Comparison of ENCODE assay signal across 9 mouse cellular contexts in the genomic region with DNA sequence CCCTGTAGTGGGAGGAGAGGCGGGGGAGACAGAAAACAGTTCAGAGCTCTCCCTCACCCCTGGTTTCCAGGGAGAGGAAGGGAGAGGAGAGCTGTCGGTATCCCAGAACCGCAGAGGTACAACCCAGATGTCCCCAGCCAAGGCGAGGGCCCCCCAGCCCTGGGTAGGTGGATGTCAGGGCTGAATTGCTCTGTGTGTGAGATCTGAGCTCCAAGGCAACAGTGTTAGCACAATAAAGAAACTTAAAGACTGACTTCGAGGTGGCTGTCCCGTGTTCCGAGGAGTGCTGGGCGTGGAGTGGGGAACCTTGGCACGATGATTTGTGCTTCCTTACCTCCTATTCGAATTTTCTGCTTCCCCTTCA. TPM values are rescaled to one million over a fixed set of nuclear protein-coding genes. Genes with fewer than 3 reads are reported as not detected.
DNase-seq lines count a peak whose midpoint lies in the region; ATAC-seq and TF ChIP-seq lines count a peak whose summit lies in the region.
"Had no signal": no experiment of that assay in that cellular context is flagged by ENCODE, and none has a peak within 500 bp of the region (broad histone marks: within the 10 kb centered on the region; RNA-seq: fewer than 3 reads in every experiment).

No protein-coding gene starts in this region.

- peak overlapping the region; percentile 83 for H3K9ac ChIP-seq in heart, adult 2 months (ENCODE audit: low read depth, low read length)
- no peak overlapping the region for H3K9ac ChIP-seq in CH12.LX (ENCODE audit: insufficient read depth, low read depth)

- TF ChIP-seq CTCF in heart, adult 2 months (IDR thresholded peaks at IDR 0.05) = no peak; the same call in 1 of the 2 replicates
- 0 out of 4 replicates have a peak, but pooled peaks of 1 of the 2 experiments have one; percentile 17 for TF ChIP-seq CTCF in CH12.LX (conservative IDR thresholded peaks at IDR 0.05 in 1 of 2, IDR thresholded peaks at IDR 0.05 in 1 of 2; ENCODE audit: low read depth in 2 of 2, low read length in 2 of 2)

- no peak for TF ChIP-seq POLR2A in heart, adult 2 months (IDR thresholded peaks at IDR 0.05; ENCODE audit: insufficient read depth, low read depth, low read length)
- TF ChIP-seq POLR2A in CH12.LX (IDR thresholded peaks at IDR 0.05; ENCODE audit: low read depth, low read length) = no peak

- peak overlapping the region; percentile 85; the same call in 1 of the 2 replicates for H3K4me2 ChIP-seq in CH12.LX (ENCODE audit: insufficient read depth, low read depth, poor library complexity, severe bottlenecking)

- ATAC-seq in activated CD4-positive, CD25-positive, alpha-beta regulatory T cell, adult 4 months = no peak

- intact Hi-C loops in heart, adult 2 months (cut with DNase I) = loop anchor here (1.0 to 5.0 kb wide), 3 partner anchors 35 to 151 kb away; a partner anchor contains a TSS
- intact Hi-C loops in heart, postnatal 14 days (cut with DNase I) = loop anchor here (1.0 to 5.0 kb wide), 2 partner anchors 35 to 49 kb away; no protein-coding TSS in a partner anchor

- no peak for DNase-seq in heart, adult 2 months
- no peak for DNase-seq in heart, postnatal 14 days
- no peak for DNase-seq in CH12.LX (ENCODE audit: extremely low read depth)
- DNase-seq in hindbrain, embryonic 10.5 days (ENCODE audit: low spot score) = no peak
- DNase-seq in ovary, postnatal 10 days (ENCODE audit: low spot score) = no peak
- DNase-seq in spleen, postnatal 36 days (ENCODE audit: low spot score in 2 of 2) = no peak

- dilution Hi-C loops in CH12.LX (cut with MboI; ENCODE audit: extremely low pct_ligation_motif_present, extremely low pct_unique_long_range_greater_than_20kb, low sequenced_read_pairs) = no loop called here

- peak overlapping the region; percentile 87 for H3K4me3 ChIP-seq in heart, adult 2 months
- peak overlapping the region in 1 of 3 experiments; percentile 48 for H3K4me3 ChIP-seq in CH12.LX (replicated peaks in 1 of 3; ENCODE audit: low read depth in 2 of 3, low read length in 2 of 3, poor library complexity in 1 of 3)
- peak overlapping the region; percentile 78 for H3K4me3 ChIP-seq in hindbrain, embryonic 10.5 days
- peak overlapping the region; percentile 7; the same call in 1 of the 2 replicates for H3K4me3 ChIP-seq in macrophage (ENCODE audit: inconsistent target)

- TF ChIP-seq EP300 in heart, adult 2 months (IDR thresholded peaks at IDR 0.05; ENCODE audit: insufficient read depth, low read depth, low read length) = no peak
- TF ChIP-seq EP300 in CH12.LX (IDR thresholded peaks at IDR 0.05; ENCODE audit: low read length) = no peak

- peaks cover 6% of the 10 kb centered on the region for H3K4me1 ChIP-seq in heart, adult 2 months (ENCODE audit: control insufficient read depth, insufficient read depth, low read length)
- H3K4me1 ChIP-seq in CH12.LX (ENCODE audit: control insufficient read depth in 1 of 2, insufficient read depth in 2 of 2) = peaks cover 0 to 14% of the 10 kb centered on the region in 2 experiments; a peak in 2 of 4 replicates
- H3K4me1 ChIP-seq in hindbrain, embryonic 10.5 days (replicated peaks) = peaks cover 31% of the 10 kb centered on the region

- no peaks in the 10 kb centered on the region for H3K9me3 ChIP-seq in CH12.LX (replicated peaks; ENCODE audit: low read length)
- H3K9me3 ChIP-seq in hindbrain, embryonic 10.5 days = no peaks in the 10 kb centered on the region

- no peaks in the 10 kb centered on the region for H3K36me3 ChIP-seq in heart, adult 2 months (ENCODE audit: control insufficient read depth, insufficient read depth, low read length)
- H3K36me3 ChIP-seq in CH12.LX (replicated peaks in 1 of 2; ENCODE audit: control insufficient read depth in 1 of 2, insufficient read depth in 1 of 2, low read length in 1 of 2) = no peaks in the 10 kb centered on the region
- no peaks in the 10 kb centered on the region for H3K36me3 ChIP-seq in hindbrain, embryonic 10.5 days
- H3K36me3 ChIP-seq in macrophage (ENCODE audit: inconsistent target) = no peaks in the 10 kb centered on the region

- no peaks in the 10 kb centered on the region for H3K27me3 ChIP-seq in heart, adult 2 months (ENCODE audit: control insufficient read depth, insufficient read depth, low read length)
- H3K27me3 ChIP-seq in CH12.LX (replicated peaks) = peaks cover 81% of the 10 kb centered on the region
- H3K27me3 ChIP-seq in hindbrain, embryonic 10.5 days (ENCODE audit: insufficient read depth, poor library complexity, severe bottlenecking) = peaks cover 68% of the 10 kb centered on the region

- 12% methylated on average over 10 of the region's 10 CpGs for WGBS in heart, adult 2 months
- 3% methylated on average over 10 of the region's 10 CpGs for WGBS in hindbrain, embryonic 10.5 days
- WGBS in macrophage (ENCODE audit: missing documents) = 20% methylated on average over 10 of the region's 10 CpGs

- no peaks in the 10 kb centered on the region for H3K79me2 ChIP-seq in heart, adult 2 months (replicated peaks; ENCODE audit: control insufficient read depth, insufficient read depth, low read length)
- no peaks in the 10 kb centered on the region for H3K79me2 ChIP-seq in CH12.LX (replicated peaks; ENCODE audit: control insufficient read depth, extremely low read depth, insufficient read depth, poor library complexity, severe bottlenecking)
- H3K79me2 ChIP-seq in macrophage (ENCODE audit: inconsistent target) = no peaks in the 10 kb centered on the region

- TF ChIP-seq RAD21 in CH12.LX (IDR thresholded peaks at IDR 0.05; ENCODE audit: low read depth, low read length) = no peak

- in situ Hi-C loops in CH12.LX (cut with MboI; ENCODE audit: low pct_ligation_motif_present, low pct_unique_long_range_greater_than_20kb, low sequenced_read_pairs) = no loop called here

- H3K27ac ChIP-seq in heart, adult 2 months = peak overlapping the region; percentile 84; the same call in 1 of the 2 replicates
- H3K27ac ChIP-seq in CH12.LX (ENCODE audit: insufficient read depth, low read depth) (no peak overlapping the region), macrophage (no peak overlapping the region)
- peak overlapping the region; percentile 85 for H3K27ac ChIP-seq in hindbrain, embryonic 10.5 days

RNA-seq across cellular contexts. Expression of a gene that starts 7.7 kb away (rescaled TPM):
- total RNA-seq in heart, adult 2 months (2021) = not detected
- not detected in 2 replicates for polyA plus RNA-seq in heart, adult 2 months (2012; rRNA removed)
- total RNA-seq in heart, postnatal 14 days (2021) = under 1 TPM in 1 of 2 experiments, not detected in 1; 0.15 TPM
- total RNA-seq in CH12.LX (2012; rRNA removed) (0.13 and 0.17 TPM in 2 replicates), CH12.LX (2014; rRNA removed) (not detected in 2 replicates)
- polyA plus RNA-seq in CH12.LX (2012; ENCODE audit: insufficient read length, low read depth) (0.18 and 0.29 TPM in 2 replicates), macrophage (2018) (0.23 to 0.37 TPM (median 0.32 TPM) in 3 replicates)
- polyA plus RNA-seq in hindbrain, embryonic 10.5 days (2016; fragmentation: Nextera tagmentation; extraction: Ambion mirVana) = 0.15 TPM in 1 of 2 replicates, not detected in the other
- 1 to 10 TPM in 1 of 26 experiments, under 1 TPM in 11, not detected in 14; 0.44 to 1.0 (median 0.60) TPM for total RNA-seq in macrophage (2018; cell fraction: chromatin; rRNA removed)
- under 1 TPM; 0.16 to 0.41 (median 0.28) TPM for total RNA-seq in macrophage (2018; cell fraction: cytosol; rRNA removed)
- 1 to 10 TPM in 8 of 26 experiments, under 1 TPM in 13, not detected in 5; 0.36 to 2.6 (median 0.94) TPM for total RNA-seq in macrophage (2018; cell fraction: nucleus; rRNA removed)
- not detected for polyA plus RNA-seq in activated CD4-positive, CD25-positive, alpha-beta regulatory T cell, adult 4 months (2017; shearing (Covaris generic))

RNA-seq across cellular contexts. Expression of a gene that starts 26.9 kb away (rescaled TPM):
- under 1 TPM; 0.30 to 0.34 TPM for total RNA-seq in heart, adult 2 months (2021)
- 0.97 and 1.3 TPM in 2 replicates for polyA plus RNA-seq in heart, adult 2 months (2012; rRNA removed)
- under 1 TPM in 1 of 2 experiments, not detected in 1; 0.17 TPM for total RNA-seq in heart, postnatal 14 days (2021)
- total RNA-seq in CH12.LX (2012; rRNA removed) (0.30 and 0.42 TPM in 2 replicates), CH12.LX (2014; rRNA removed) (1.00 and 1.1 TPM in 2 replicates)
- polyA plus RNA-seq in CH12.LX (2012; ENCODE audit: insufficient read length, low read depth) (1.8 and 2.3 TPM in 2 replicates), macrophage (2018) (4.9 to 26.0 TPM (median 20.1 TPM) in 3 replicates)
- polyA plus RNA-seq in hindbrain, embryonic 10.5 days (2016; fragmentation: Nextera tagmentation; extraction: Ambion mirVana) = 0.12 TPM in 1 of 2 replicates, not detected in the other
- 10 to 100 TPM in 23 of 26 experiments, 1 to 10 TPM in 3; 4.0 to 74.0 (median 41.4) TPM for total RNA-seq in macrophage (2018; cell fraction: chromatin; rRNA removed)
- 10 to 100 TPM in 25 of 26 experiments, 1 to 10 TPM in 1; 7.7 to 94.3 (median 36.2) TPM for total RNA-seq in macrophage (2018; cell fraction: cytosol; rRNA removed)
- total RNA-seq in macrophage (2018; cell fraction: nucleus; rRNA removed) = 100 to 1,000 TPM in 4 of 26 experiments, 10 to 100 TPM in 21, 1 to 10 TPM in 1; 5.3 to 115 (median 67.9) TPM
- polyA plus RNA-seq in activated CD4-positive, CD25-positive, alpha-beta regulatory T cell, adult 4 months (2017; shearing (Covaris generic)) = under 1 TPM in 1 of 2 experiments, not detected in 1; 0.29 TPM

RNA-seq across cellular contexts. Expression of a gene that starts 38.9 kb away (rescaled TPM):
- total RNA-seq in heart, adult 2 months (2021) = not detected
- not detected in 2 replicates for polyA plus RNA-seq in heart, adult 2 months (2012; rRNA removed)
- total RNA-seq in heart, postnatal 14 days (2021) = not detected
- total RNA-seq in CH12.LX (2012; rRNA removed) = not detected in 2 replicates
- total RNA-seq in CH12.LX (2014; rRNA removed) = not detected in 2 replicates
- not detected in 2 replicates for polyA plus RNA-seq in CH12.LX (2012; ENCODE audit: insufficient read length, low read depth)
- polyA plus RNA-seq in hindbrain, embryonic 10.5 days (2016; fragmentation: Nextera tagmentation; extraction: Ambion mirVana) = 0.21 TPM in 1 of 2 replicates, not detected in the other
- total RNA-seq in macrophage (2018; cell fraction: chromatin; rRNA removed) = not detected
- total RNA-seq in macrophage (2018; cell fraction: cytosol; rRNA removed) = not detected
- not detected for total RNA-seq in macrophage (2018; cell fraction: nucleus; rRNA removed)
- not detected in 3 replicates for polyA plus RNA-seq in macrophage (2018)
- polyA plus RNA-seq in activated CD4-positive, CD25-positive, alpha-beta regulatory T cell, adult 4 months (2017; shearing (Covaris generic)) = not detected
- polyA plus RNA-seq: large intestine, adult 2 months had no signal

RNA-seq across cellular contexts. Expression of a gene that starts 42.8 kb away (rescaled TPM):
- under 1 TPM; 0.39 to 0.52 TPM for total RNA-seq in heart, adult 2 months (2021)
- polyA plus RNA-seq in heart, adult 2 months (2012; rRNA removed) = 0.26 and 0.53 TPM in 2 replicates
- total RNA-seq in heart, postnatal 14 days (2021) = 1 to 10 TPM in 1 of 2 experiments, under 1 TPM in 1; 0.63 to 2.0 TPM
- not detected in 2 replicates for total RNA-seq in CH12.LX (2012; rRNA removed)
- not detected in 2 replicates for total RNA-seq in CH12.LX (2014; rRNA removed)
- not detected in 2 replicates for polyA plus RNA-seq in CH12.LX (2012; ENCODE audit: insufficient read length, low read depth)
- polyA plus RNA-seq in hindbrain, embryonic 10.5 days (2016; fragmentation: Nextera tagmentation; extraction: Ambion mirVana) = 2.4 and 3.6 TPM in 2 replicates
- 1 to 10 TPM in 24 of 26 experiments, under 1 TPM in 2; 0.40 to 9.7 (median 4.8) TPM for total RNA-seq in macrophage (2018; cell fraction: chromatin; rRNA removed)
- total RNA-seq in macrophage (2018; cell fraction: cytosol; rRNA removed) = 1 to 10 TPM in 16 of 26 experiments, under 1 TPM in 10; 0.62 to 1.8 (median 1.1) TPM
- total RNA-seq in macrophage (2018; cell fraction: nucleus; rRNA removed) = 1 to 10 TPM in 22 of 26 experiments, under 1 TPM in 4; 0.59 to 5.6 (median 2.6) TPM
- 1.6 to 2.7 TPM (median 1.7 TPM) in 3 replicates for polyA plus RNA-seq in macrophage (2018)
- under 1 TPM; 0.09 to 0.75 TPM for polyA plus RNA-seq in activated CD4-positive, CD25-positive, alpha-beta regulatory T cell, adult 4 months (2017; shearing (Covaris generic))

Comparison
In these comparisons a context has a peak if more than half of its experiments do, and no peak if none do; other contexts are left out.
1. H3K27ac ChIP-seq: peak in heart, adult 2 months (single experiment) and hindbrain, embryonic 10.5 days (single experiment); none in CH12.LX (single experiment) and macrophage (single experiment).